Mouse (Mus musculus): ENCODE results near the gene 1700012B09Rik. TPM values are rescaled to one million over a fixed set of nuclear protein-coding genes. Genes with fewer than 3 reads are reported as not detected.
A peak's percentile ranks its signal among the peaks of the same experiment; 100 is the strongest.

The 1700012B09Rik gene
- not detected for total RNA-seq (2021)

DNA sequence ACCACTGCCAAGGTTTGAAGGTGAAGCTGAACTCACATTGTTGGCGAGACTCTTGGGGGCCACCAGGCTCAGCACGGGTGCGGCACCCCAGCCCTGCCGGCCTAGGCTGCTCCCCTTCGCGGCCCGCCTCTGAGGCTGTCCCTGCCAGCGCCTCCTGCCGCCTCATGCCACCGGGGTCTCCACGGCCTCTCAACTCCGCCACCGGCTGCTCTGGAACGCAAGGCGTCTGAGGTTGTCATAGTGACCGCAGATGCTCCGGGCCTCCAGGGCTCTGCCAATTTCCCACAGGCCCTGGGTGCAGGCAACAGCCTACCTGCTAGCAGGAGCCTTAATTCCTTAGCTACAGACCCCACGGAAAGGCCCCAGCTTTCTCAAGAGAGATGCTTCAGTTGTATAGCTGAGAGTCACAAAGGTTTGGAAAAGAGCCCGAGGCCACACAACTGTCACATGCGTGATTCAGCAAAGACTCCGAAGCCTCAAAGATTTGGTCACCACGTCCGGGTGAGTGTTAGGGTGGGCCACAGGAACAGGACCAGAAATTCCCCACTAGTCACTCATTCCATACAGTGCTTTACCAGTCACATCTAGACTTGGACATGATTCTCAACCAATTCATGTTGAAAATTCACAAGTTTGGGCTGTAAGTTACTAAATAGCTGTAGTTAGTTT is at the start of gene 1700012B09Rik:
Gene 1700012B09Rik, minus strand, starts transcription at position 228 of the 669 bp plus-strand sequence.
- intact Hi-C loops (cut with DNase I), result no loop called here
- DNase-seq (ENCODE audit: low spot score), result no peak

DNA sequence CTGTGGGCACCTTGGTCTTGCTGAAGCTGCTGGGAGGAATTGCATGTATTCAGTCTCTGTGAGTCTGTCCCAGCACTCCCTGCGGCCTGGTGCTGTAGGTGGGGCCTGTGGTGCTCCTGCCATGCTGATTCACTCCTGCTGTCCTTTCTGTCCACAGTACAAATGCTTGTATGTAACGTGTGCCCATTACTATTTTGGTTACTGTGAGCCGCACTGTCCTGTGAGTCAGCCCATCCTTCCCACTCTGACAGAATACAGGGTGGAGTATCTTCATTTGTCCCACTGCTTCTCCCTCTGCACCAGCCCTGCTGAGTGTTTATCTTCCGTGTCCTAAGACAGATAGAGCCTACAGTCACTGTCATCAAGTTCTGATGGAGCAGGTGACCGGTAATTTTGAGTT is 39.3 kb upstream of the 1700012B09Rik start:
- no peak for DNase-seq (ENCODE audit: low spot score)

DNA sequence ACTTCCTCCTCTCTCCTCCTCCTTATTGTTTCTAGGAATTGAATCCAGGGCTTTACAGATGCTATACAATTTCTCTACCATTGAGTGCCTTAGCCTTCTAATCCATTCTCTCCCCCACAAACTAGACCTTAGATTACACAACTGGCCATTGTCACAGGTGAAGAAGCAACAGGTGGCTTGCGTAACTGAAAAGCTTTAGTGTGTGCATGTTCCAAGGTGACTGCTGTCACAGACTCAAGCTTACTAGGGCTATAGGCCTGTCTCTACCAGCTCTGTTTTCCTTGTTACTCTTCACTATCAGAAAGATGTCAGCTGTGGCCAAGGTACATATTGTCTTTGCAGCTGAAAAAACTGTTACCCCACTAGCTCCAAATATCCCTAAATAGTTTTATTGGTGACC is 36.0 kb upstream of the 1700012B09Rik start:
- intact Hi-C loops (cut with DNase I), result no loop called here
- DNase-seq (ENCODE audit: low spot score), result no peak

More for the DNA sequence above, 39.3 kb upstream of the 1700012B09Rik start:
- intact Hi-C loops (cut with DNase I), result no loop called here

DNA sequence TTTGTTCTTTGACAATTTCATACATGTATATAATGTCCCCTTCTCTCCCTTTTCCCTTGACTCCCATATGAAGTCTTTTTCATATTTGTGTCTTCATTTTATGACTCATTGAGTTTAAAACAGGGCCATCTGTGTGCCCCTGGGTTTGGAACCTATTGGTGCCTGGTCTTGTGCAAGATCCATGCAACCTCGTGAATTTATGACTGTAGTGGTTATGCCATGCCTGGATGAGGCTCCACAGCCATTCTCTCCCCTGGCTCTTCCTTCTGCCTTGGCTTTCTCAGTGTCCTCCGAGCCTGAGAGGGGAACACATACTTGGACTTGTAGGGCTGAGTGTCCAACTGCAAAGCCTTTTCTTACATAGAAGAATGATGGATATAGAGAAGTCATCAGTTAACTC is 34.9 kb upstream of the 1700012B09Rik start:
- no peak for DNase-seq (ENCODE audit: low spot score)
- intact Hi-C loops (cut with DNase I), result no loop called here

DNA sequence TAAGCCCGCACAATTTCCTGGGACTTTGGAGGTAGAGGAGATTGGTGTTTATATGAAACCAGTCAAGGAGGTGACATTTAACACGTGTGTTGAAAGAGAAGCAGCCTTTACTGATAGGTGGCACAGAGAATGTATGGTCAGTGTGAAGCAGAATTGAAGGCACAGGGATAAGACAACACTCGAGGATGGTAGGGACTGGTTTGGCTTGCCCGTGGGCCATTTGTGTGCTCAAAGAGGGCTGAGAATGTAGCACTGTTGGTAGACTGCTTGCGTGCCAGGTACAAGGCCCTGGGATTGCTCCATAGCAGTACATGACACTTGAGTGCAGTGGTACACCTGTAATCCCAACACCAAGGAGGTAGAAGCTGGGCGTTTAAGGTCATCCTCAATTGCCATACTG is 16.5 kb upstream of the 1700012B09Rik start:
- intact Hi-C loops (cut with DNase I), result loop anchor here (10.0 kb wide), 1 partner anchor 963 kb away; the partner anchor contains the start of genes Cep57 and Fam76b
- no peak for DNase-seq (ENCODE audit: low spot score)

DNA sequence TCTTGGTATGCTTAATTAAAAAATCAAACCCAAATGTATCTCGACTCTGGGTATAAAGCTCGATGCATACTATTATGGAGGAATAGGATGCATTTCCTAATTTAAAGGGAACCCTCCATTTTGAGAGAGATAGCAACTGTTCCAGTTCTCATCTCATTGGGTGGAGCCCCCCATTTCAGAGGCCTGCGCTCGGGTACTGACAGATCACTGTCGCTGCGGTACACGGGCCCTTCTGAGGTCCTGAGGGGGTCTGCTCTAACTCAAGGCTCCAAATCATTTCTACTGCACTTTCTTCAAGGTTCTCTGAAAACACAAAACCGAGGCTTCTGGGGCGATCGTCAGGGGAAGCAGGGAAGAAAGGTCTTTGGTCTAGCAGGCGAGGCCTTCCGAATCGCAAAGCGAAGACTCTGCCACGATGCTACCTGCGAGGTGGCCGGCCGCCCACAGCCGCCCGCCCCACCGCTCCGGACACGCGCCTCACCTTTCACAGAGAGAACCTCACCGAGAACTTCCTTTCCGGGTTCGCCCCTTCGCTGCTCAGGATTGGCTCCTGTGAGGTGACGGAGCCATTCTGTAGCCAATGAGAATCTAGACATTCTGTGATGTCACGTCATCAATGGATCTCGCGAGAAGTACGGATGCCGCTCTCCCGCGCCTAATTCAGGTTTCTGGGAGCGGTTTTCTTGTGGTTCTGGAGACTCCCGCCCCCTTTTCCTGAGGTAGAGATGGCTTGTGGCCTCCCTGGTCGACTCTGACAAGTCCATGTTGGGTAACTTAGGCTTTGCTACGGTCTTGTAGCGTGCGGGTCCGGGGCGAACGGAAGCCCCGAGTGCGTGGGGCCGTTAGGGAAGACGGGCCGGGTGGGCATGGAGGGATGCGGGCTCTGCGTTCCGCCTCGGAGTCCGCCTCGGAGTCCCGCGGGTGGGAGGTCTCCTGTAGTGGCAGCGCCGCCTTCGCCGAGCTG is 13.5 kb upstream of the 1700012B09Rik start, which contains the start of the genes Mre11a and Ankrd49:
Gene Mre11a, plus strand, starts transcription at position 616 of the 964 bp plus-strand sequence.
Gene Ankrd49, minus strand, starts transcription at position 818 of the 964 bp plus-strand sequence.
- intact Hi-C loops (cut with DNase I), result loop anchor here (10.0 kb wide), 1 partner anchor 960 kb away; the partner anchor contains the start of genes Cep57 and Fam76b
- DNase-seq (ENCODE audit: low spot score), result peak; percentile 85

DNA sequence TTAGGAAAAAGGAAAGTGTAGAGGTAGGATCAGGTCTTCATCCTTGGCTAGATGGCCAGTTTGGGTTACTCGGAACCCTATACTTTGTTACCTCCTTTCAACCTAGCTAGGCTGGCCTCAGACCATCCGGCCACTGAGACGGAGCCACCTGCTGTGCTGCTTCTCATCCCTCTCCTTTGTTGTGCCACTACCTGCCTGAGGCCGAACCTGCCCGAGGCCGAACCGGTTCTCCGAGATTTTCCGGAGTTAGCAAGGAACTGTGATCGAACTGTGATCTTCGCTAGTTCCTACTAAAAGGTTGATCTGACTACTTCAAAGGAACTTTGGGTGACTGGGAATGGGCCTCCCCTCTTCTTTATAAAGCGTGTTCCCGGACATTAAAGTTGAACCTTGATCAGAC is 7.5 kb upstream of the 1700012B09Rik start:
- intact Hi-C loops (cut with DNase I), result no loop called here
- DNase-seq (ENCODE audit: low spot score), result no peak

DNA sequence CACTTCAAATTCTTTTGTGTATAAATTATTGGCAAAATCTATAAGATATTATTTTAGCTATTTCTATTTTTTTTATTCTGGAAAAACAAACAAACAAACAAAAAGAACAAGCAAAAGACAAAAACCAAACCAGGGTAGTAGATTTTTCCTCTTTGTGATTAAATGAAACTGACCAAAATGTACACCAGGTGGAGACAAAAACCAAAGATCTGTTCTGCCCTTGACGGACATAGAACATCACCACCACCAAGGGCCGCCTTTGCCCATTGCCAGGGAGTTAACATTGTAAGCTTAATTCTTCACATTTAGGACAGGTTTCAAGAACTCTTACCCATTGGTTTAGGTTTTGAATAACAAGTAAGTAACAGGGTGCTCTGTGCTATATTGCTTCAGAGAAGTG is 3.0 kb upstream of the 1700012B09Rik start:
- intact Hi-C loops (cut with DNase I), result loop anchor here (1.0 kb wide), 1 partner anchor 241 kb away; no protein-coding TSS in a partner anchor
- no peak for DNase-seq (ENCODE audit: low spot score)

DNA sequence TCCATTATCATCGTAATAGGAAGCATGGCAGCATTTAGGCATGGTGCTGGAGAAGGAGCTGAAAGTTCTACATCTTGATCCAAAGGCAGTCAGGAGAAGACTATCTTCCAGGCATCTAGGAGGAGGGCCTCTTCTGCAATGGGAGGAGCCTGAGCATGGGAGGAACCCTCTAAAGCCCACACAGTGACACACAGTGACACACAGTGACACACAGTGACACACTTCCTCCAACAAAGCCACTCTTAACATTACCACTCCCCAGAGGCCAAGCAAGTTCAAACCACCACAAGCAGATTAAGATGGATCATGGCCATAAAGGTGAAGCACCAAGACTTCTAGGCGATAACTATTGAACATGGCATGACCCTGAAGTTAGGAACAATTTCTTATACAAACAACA is 1.2 kb upstream of the 1700012B09Rik start:
- no peak for DNase-seq (ENCODE audit: low spot score)
- intact Hi-C loops (cut with DNase I), result no loop called here

DNA sequence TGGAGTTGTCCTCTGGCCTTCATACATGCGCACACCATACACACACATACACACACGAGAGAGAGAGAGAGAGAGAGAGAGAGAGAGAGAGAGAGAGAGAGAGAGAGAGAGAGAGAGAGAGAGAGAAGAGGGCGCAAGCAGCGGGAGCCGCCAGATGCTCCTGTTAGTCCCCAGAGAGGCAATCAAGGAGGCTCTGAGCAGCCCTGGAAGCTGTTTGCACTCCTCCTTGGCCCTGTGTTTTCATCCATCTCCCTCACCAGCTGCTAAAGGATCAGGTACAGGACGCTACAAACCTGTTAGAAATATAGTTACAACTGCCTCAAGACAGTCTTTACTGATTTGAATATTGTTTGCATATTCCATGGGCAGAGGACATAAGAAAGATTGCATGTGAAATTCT is 1.0 kb downstream of the 1700012B09Rik start:
- intact Hi-C loops (cut with DNase I), result no loop called here

DNA sequence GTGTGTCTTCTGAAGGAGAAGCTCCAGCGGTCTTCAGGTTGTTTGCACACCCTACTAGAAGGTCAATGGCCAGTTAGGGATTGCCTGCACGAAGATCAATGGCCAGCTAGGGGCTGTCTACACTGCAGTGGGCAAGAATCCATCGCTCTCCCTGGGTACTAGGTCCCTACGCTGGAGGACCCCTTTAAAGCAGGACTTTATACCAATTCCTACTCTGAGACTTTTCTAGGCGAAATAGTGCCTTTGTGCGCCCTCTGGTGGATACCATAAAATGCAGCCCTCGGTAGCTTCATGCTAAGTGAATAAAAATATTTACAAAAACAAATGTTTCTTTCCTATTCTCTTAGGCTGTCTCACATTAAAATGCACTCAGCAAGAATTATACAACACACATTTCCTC is 6.1 kb downstream of the 1700012B09Rik start:
- DNase-seq (ENCODE audit: low spot score), result no peak

More for the DNA sequence above, 1.0 kb downstream of the 1700012B09Rik start:
- no peak for DNase-seq (ENCODE audit: low spot score)

DNA sequence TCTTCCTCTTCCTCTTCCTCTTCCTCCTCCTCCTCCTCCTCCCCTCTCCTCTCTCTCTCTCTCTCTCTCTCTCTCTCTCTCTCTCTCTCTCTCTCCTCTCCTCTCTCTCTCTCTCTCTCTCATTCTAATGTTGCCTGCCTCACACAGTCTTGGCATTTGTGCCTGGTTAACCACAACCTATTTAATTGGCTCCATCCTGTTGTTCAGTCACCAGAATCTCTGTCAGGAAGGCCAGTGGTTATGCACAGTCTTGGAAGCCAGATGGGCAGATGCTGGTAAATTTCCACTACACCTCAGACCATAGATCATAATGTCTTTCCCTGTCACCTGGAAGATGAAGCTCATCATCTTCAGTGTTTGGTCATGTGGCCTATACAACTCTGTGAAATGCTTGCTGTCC is 11.6 kb downstream of the 1700012B09Rik start:
- DNase-seq (ENCODE audit: low spot score), result no peak
- intact Hi-C loops (cut with DNase I), result no loop called here

More for the DNA sequence above, 6.1 kb downstream of the 1700012B09Rik start:
- intact Hi-C loops (cut with DNase I), result loop anchor here (2.0 to 5.0 kb wide), 2 partner anchors 66 to 242 kb away; no protein-coding TSS in a partner anchor

DNA sequence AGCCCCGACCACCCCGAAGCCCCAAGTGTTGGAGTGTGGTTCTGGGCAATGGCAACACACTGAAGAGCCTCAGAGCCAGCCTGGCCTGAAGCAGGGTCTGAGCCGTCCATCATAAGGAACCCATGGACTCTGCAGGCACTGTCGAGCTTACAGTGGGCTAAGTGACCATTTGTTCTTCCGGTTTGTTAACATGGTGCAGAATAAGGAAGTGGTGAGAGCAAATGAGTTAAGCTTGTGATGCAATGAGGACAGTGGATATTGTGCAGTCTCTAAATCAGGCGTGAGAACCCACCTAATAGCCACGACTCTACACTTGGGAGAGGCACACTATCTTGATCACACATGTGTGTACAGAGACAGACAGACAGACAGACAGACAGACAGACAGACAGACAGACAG is 12.2 kb downstream of the 1700012B09Rik start:
- intact Hi-C loops (cut with DNase I), result no loop called here

DNA sequence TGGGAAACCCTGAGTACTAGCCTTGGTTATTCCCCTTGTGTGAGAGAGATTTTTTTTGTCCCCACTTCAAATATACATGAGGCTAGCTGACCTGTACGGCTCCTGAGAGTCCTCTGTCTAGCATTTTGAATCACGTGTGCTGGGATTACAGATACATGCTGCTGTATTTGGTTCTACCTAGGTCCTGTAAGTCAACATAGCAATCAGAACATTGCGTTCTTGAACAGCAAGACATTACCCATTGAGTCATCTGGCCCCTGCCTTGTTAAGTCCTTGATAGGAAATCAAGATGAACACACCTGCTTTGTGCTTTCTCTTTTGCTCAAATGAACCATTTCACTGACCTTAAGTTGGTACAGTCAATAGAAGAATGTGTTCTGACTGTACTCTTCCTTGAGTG is 16.4 kb downstream of the 1700012B09Rik start:
- intact Hi-C loops (cut with DNase I), result loop anchor here (5.0 kb wide), 1 partner anchor 37 kb away; no protein-coding TSS in a partner anchor
- DNase-seq (ENCODE audit: low spot score), result no peak

More for the DNA sequence above, 12.2 kb downstream of the 1700012B09Rik start:
- DNase-seq (ENCODE audit: low spot score), result no peak

DNA sequence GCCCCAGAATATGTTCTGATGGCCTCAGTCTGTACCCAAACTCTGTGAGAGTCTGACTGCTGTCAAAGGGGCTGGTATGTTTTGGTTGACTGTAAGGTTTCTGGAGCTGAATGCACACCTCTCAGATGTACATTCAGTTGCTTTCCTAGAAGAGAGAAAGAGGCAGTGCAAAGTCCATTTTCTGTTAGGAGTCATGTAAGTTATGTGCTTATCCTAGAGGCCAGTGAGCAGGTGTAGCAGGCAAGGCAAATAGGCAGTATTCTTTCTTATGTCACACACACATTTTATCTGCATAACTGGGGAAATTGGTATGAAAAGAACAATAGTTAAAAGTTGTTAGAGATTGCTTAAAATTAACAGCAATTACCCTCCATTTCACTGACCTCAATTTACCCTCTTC is 16.9 kb downstream of the 1700012B09Rik start:
- intact Hi-C loops (cut with DNase I), result loop anchor here (5.0 kb wide), 1 partner anchor 37 kb away; no protein-coding TSS in a partner anchor

DNA sequence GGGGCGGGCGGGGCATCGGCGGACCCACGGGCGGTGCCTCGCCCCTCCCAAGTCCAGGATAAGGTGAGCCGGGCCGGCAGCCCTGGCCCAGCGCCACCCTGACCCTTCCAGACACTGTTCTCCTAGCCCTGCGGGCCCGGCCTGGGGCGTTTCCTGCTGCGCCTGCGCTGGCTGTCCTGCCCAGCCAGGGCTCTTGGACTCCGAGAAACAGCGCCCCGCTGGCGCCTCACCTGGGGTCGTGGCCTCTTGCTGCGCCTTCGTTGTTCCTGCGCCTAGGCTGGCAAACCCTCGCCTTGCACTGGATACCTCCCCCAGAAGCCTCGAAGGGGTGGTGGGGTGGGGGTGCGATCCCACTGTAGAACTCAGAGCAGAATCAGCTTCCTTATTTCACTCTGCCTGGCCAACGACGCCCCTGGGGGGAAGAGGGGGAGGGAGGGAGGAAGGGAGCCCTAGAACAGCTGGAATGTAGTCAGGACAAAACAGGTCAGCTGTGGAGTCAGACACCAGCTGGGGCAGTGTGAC is 18.8 kb downstream of the 1700012B09Rik start, which contains the start of gene Fut4:
Gene Fut4, minus strand, starts transcription at position 393 of the 522 bp plus-strand sequence.
- DNase-seq (ENCODE audit: low spot score), result peak; percentile 35
- intact Hi-C loops (cut with DNase I), result loop anchor here (5.0 kb wide), 1 partner anchor 35 kb away; no protein-coding TSS in a partner anchor

More for the DNA sequence above, 16.9 kb downstream of the 1700012B09Rik start:
- DNase-seq (ENCODE audit: low spot score), result no peak

DNA sequence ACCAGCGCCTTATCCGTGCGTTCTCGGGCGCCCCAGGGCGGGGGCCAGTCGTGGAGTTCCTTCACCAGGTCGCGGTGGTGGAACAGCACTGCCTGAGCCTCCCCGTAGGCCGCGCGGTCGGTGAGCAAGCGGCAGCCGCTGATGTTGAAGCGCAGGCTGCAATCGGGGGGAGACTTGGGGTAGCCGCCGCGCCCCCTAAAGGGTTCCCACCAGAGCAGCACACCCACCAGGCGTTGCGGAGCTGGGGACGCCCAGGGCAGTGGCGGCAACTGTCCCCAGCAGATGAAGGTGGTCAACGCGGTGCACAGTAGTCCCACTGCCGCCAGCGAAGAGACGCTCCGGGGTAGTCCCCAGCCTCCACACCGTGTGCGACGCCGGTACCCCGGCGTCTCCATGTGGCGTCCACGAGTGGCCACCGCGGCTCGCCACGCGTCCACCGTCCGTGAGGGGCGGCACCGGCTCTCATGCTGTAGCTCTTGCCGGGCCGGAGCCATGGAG is 19.3 kb downstream of the 1700012B09Rik start:
- intact Hi-C loops (cut with DNase I), result loop anchor here (5.0 kb wide), 1 partner anchor 34 kb away; no protein-coding TSS in a partner anchor
- DNase-seq (ENCODE audit: low spot score), result no peak

DNA sequence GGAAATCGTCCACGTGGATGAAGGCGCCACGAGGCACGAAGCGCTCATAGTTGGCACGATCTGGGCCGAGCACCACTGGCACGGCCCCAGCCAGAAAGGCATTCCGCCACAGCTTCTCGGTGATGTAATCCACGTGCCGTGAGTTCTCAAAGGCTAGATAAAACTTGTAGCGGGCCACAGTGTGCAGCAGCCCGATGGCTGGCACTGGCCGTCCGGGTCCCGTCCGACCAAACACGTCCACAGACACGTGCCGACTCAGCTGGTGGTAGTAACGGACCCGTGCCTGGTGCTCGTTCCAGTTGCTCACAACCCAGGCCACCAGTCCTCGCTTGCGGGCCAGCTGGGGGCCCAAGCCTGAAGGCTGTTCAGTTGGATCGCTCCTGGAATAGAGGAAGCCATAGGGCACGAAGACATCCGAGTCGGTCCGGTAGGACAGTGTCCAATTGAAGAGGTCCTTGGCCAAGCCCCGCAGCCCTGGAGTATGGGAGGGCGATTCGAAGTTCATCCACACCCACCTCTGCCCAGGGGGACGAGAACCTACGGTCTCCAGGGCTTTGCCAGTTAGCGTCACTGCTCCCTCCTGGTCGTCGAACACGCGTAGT is 19.8 kb downstream of the 1700012B09Rik start:
- intact Hi-C loops (cut with DNase I), result loop anchor here (5.0 kb wide), 1 partner anchor 34 kb away; no protein-coding TSS in a partner anchor
- no peak for DNase-seq (ENCODE audit: low spot score)

Measured in heart, postnatal 25 days (tissue).